Mouse (Mus musculus): ENCODE measurements around the gene Rnf220.

The Rnf220 gene

DNA sequence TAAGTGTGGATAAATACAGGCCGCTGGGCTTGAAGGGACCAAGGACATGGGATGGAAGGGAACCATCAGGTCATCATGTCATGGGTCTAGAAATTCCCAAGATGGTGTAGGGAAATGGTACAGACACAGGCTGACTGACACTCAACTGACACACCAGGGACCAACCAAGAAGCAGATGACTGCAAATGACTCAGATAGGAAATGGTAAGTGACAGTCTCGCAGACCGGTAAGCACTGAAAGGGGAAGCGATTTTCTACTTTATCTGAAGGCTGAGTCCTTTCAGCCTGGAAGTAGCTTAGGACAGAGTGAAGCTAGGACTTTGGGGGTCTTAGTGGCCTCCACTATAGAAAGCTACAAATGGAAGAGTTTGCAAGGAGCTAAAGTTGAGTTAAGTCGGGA lies 155.6 kb downstream of the Rnf220 start:
- no peak for DNase-seq (ENCODE audit: low spot score)

GRCm38 (mm10) chr4:117339796-117340195 lies 157.1 kb downstream of the Rnf220 start:
- DNase-seq (ENCODE audit: low spot score) = no peak

DNA sequence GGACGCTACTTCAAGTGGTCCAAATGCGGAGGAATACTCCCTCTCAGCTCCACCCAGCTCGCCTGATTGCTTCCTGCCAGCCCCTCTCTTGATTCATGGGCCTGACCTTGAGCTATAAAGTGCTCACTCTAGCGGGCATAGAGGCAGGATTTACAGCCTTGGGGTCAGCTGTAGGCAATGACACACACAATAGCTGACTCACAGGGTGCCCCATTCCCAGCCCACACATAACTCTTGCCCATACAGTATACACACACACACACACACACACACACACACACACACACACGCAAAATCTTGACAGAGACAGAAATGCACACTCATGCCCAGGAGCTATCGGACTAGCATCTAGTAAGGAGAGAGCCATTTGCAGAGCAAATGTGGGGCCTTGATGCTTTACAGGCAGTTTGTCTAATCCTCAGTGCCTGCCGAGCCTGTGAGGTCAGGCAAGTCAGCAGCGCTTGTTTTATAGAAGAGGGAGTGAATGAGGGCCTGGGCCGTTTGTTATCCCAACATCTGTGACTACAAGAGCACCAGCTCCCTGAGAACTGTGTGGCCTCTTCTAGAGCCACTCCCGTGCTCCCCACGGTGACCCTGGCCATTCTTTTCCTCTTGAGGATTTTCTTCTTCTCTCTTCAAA lies 165.9 kb downstream of the Rnf220 start:
- DNase-seq (ENCODE audit: low spot score) = no peak

- no peak for DNase-seq (ENCODE audit: low spot score)
Observed at GRCm38 (mm10) chr4:117330132-117330531, 166.7 kb downstream of the Rnf220 start.

DNA sequence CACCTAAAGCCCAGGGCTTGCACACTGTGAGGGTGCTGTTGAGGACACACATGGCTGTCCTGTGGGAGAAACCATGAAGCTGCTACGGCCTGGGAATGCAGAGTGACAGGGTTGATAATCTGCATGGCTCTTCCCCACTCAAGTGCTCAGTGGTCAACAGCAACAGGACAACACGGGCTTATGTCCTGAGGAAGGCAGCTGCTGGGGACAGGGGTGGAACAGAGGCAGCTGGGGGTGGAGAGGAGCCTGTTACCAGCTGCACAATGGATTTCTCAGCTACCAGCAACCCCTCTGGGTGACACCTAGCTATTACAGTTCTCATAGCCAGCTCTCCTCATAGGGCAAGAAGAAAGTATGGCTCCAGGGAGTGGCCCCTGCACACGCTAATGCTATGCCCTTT lies 169.9 kb downstream of the Rnf220 start:
- DNase-seq (ENCODE audit: low spot score) = no peak

DNA sequence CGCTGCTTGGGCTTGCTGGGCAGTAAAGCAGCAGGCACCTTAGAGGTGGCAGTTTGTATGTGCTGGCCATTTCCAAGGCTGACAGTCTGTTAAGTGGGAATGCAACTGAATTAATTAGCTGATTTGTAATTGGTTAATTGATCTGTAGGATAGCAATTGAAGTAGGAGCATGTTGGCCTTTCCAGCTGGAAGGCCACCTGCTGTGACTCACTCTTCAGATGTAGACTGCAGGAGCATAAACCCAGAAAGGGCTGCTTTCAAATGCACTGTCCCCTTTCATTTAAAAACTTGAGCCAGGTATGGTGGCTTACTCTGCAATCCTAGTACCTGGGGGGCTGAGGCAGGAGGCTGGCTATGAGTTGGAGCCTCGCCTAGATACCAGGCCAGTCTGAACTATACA lies 171.8 kb downstream of the Rnf220 start:
- DNase-seq (ENCODE audit: low spot score) = no peak

- no peak for DNase-seq (ENCODE audit: low spot score)
Observed at GRCm38 (mm10) chr4:117323515-117324344, 173.1 kb downstream of the Rnf220 start.

DNA sequence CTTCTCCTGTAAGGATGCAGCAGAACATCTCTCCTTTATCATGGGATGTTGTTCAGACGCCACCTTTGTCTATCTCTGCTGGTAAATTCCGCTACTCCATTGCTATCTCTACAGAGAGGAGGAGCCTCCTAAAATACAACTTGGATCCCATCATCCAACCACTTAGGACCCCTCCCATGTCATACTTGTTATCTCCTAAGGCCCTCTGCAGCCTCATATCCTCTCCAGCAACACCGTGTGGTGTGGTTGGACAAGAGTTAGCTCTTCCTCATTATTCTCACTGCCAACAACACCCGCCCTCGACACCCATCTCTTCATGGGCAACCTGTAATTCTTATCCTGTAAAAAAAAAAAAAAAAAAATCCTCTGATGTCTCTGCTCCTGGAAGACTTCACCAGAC lies 175.8 kb downstream of the Rnf220 start:
- DNase-seq (ENCODE audit: low spot score) = no peak

DNA sequence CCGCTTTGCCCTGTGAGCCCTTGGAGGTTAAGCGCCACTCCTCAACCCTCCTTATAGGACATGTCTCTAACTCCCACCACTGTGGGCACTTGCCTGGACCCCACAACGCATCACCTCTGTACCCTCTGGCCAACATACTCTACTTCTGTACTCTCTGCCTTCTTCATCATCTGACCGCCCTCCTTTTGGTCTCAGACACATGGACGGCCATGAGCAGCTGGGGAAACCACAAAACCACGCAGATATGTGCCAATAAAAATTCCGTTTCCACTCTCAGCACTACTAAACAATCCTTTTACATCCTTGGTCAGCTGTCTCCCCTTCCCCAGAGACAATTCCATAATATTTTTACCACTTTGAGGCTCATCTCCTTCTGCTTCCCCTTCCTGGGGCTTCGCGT lies 178.3 kb downstream of the Rnf220 start:
- DNase-seq (ENCODE audit: low spot score) = no peak

GRCm38 (mm10) chr4:117317701-117318190 lies 179.1 kb downstream of the Rnf220 start:
- DNase-seq (ENCODE audit: low spot score) = no peak

GRCm38 (mm10) chr4:117316800-117317199 lies 180.1 kb downstream of the Rnf220 start:
- no peak for DNase-seq (ENCODE audit: low spot score)

DNA sequence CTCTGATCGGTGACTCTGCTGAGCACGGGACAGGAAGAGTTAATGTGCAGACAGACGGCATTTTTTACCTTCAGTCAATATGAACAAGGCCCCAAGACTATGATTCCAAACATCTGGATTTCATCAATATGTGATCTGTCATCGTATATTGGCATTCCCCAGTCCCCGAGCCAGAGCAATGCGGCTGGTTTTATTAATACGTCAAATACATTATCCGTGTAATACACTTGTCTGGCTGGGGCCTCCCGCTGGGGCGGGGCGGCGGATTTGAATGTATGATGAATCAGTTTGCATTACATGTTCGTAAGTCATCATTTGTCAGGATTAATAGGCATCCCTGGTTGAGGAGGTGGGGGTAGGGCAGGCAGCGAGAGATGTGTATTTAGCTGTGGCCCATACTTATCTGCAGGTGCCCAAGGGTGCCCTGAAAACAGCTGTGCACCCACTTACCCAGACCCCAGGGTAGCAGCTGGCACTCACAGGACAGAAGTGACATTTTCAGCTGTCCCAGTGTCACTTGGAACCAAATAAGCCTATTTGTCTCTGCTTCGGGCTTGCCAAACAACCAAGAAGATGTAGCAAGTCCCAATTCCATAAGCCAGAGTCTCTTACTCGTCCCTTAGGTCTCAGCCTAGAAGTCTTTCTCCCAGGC lies 181.9 kb downstream of the Rnf220 start:
- no peak for DNase-seq (ENCODE audit: low spot score)

DNA sequence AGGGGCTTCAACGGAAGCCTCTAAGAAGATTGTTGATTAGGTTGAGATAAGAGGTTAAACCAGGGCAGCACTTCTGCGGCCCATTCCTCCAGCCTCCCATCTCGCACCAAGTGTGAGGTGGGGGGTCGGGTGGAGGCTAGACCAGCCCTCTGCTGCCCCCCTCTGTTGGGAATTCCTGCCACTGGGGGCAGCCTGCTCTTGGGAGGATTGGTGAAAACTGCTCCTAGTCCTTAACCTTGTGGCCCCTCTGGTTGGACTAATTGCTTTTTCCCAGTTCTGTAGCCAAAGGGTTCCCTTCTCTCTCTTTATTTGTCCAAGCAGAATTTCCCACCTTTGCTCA lies 183.8 kb downstream of the Rnf220 start:
- no peak for DNase-seq (ENCODE audit: low spot score)

GRCm38 (mm10) chr4:117312416-117313084 lies 184.3 kb downstream of the Rnf220 start:
- DNase-seq (ENCODE audit: low spot score) = no peak

- DNase-seq (ENCODE audit: low spot score) = no peak
Observed at GRCm38 (mm10) chr4:117311891-117312290, 185.0 kb downstream of the Rnf220 start.

DNA sequence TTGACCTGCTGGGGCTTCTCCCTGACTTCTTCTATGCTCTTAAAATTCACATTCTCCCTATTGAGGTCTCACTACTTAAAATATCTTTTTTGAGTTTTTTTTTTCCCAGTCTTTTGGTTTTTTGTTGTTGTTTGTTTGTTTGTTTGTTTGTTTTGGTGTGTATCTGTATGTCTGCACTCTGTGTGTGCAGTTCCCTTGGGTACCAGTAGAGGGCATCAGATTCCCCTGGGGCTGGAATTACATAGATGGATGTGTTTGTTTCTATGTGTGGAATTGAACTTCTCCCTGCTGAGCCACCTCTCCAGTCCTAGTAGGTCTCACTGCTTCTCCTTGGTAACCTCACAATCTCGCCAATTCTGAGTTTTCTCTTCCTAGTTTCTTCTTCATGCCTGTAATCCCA lies 187.4 kb downstream of the Rnf220 start:
- no peak for DNase-seq (ENCODE audit: low spot score)

DNA sequence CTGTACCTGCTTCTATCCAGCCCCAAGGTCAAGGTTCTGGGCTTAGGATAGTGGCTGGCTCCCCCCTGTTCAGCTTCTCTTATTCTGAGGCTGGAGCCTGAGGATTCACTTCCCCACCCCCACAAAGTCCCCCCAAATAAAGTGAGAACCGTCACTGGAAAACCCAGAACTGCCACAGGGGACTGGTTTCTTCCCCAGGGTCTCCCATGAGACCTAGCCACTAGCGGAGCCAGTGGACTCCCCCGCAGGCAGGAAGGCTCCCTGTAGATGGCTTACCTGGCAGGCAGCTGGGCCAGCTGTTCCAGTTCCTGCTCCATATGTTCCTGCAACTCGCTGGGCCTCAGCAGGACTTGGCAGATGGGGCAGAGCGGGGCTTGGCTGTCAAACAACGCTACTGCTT lies 189.6 kb downstream of the Rnf220 start:
- no peak for DNase-seq (ENCODE audit: low spot score)

DNA sequence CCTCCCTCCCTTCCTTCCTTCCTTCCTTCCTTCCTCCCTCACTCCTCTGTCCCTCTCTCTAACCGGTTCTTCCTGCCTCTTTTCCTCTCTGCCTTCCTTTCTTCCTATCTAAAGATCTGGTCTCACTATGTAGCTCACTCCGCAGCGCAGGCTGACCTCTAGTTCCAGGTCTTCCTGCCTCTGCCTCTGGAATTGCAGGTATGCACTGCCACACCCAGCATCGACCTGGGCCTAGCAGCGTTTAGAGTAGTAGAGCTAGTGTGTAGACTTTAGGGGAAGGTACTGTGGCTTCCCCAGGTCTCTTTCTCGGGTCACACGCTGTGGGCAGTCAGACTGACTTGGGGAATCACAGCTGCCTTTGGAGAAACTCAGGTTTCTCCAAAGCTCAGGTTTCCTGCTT lies 191.4 kb downstream of the Rnf220 start:
- DNase-seq (ENCODE audit: low spot score) = no peak

GRCm38 (mm10) chr4:117304239-117305025 lies 192.4 kb downstream of the Rnf220 start:
- DNase-seq (ENCODE audit: low spot score) = no peak

GRCm38 (mm10) chr4:117303581-117304238 lies 193.1 kb downstream of the Rnf220 start:
- DNase-seq (ENCODE audit: low spot score) = no peak

All from testis, postnatal 14 days (tissue).